Mouse (Mus musculus) heart, embryonic 11.5 days (tissue): ENCODE results near the gene Jak3. TPM values are rescaled to one million over a fixed set of nuclear protein-coding genes. Genes with fewer than 3 reads are reported as not detected.
"Not testable (repeated sequence)": the region's sequence is repeated elsewhere in the genome, so short reads cannot be mapped to it uniquely, and the experiment has no call there.

ENCODE experiments used
- ATAC-seq: fragments of 200-750 bp; cut with Nextera tagmentation; replicated peaks from 2 replicates; pipeline ENCODE4 v1.8.0; 2017; ENCODE audit warnings: moderate library complexity; ENCODE audit not compliant: insufficient number of reproducible peaks, low FRiP score, low TSS enrichment
- H3K27ac ChIP-seq: fragments of 300-500 bp; sonication (generic); 2 replicates; pipeline ENCODE4 v1.5.1; 2014; ENCODE audit warnings: mild to moderate bottlenecking, low read depth, low read length
- H3K27me3 ChIP-seq: fragments of 300-500 bp; sonication (generic); 2 replicates; pipeline ENCODE4 v1.6.1; 2014; ENCODE audit warnings: mild to moderate bottlenecking, low read length, mixed read lengths; ENCODE audit not compliant: control insufficient read depth, insufficient read depth
- H3K36me3 ChIP-seq: fragments of 300-500 bp; sonication (generic); 2 replicates; pipeline ENCODE4 v1.6.1; 2014; ENCODE audit warnings: mild to moderate bottlenecking, low read length, moderate library complexity, mixed read lengths; ENCODE audit not compliant: control insufficient read depth, insufficient read depth
- H3K4me1 ChIP-seq: fragments of 300-500 bp; sonication (generic); 2 replicates; pipeline ENCODE4 v1.6.1; 2014; ENCODE audit warnings: low read length; ENCODE audit not compliant: control insufficient read depth, insufficient read depth
- H3K4me2 ChIP-seq: fragments of 300-500 bp; sonication (generic); 2 replicates; pipeline ENCODE4 v1.6.1; 2014; ENCODE audit warnings: mild to moderate bottlenecking, moderate library complexity
- H3K4me3 ChIP-seq: fragments of 300-500 bp; sonication (generic); 2 replicates; pipeline ENCODE4 v1.5.1; 2014; ENCODE audit warnings: low read depth, low read length
- H3K9ac ChIP-seq: fragments of 300-500 bp; sonication (generic); 2 replicates; pipeline ENCODE4 v1.6.1; 2014; ENCODE audit warnings: mild to moderate bottlenecking, low read depth, low read length, moderate library complexity
- H3K9me3 ChIP-seq: fragments of 300-500 bp; sonication (generic); replicated peaks from 2 replicates; pipeline ENCODE4 v1.6.1; 2016; ENCODE audit warnings: low read length; ENCODE audit not compliant: control insufficient read depth
- WGBS: fragments of 180-500 bp; shearing (Covaris S2); extraction: QIAGEN DNeasy Blood & Tissue Kit; methylation state at CpG from one replicate; pipeline ENCODE4 v1.1.7; 2014; ENCODE audit not compliant: insufficient replicate concordance; 5-methylcytosine and 5-hydroxymethylcytosine counted together
- polyA plus RNA-seq: library from polyadenylated mRNA; unstranded; fragments of >200 nt; fragmentation: Nextera tagmentation; extraction: Ambion mirVana; gene quantifications from 2 replicates; pipeline ENCODE4 v1.2.1, GENCODE M21; 2014

Gene Jak3
- polyA plus RNA-seq, 1 experiment from 2014 or later, result 4.9 TPM

DNA sequence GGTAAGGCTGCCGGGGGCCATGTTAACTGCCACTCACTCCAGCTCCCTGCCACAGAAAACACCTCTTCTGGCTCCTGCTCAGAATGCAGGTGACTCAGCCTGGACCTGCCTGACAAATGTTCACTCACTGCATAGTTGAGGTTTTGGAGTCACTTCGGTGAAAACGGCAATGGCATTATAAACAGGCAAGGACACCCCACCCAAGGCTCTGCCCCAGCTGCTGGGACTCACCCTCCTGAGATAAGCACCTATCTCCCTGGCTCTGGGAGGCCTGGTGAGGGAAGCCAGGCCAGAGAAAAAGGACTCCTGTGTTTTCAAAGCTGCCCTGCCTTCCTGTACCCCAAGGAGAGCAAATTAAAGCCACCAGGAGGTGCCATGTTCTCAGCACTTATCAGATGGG, 26.8 kb downstream of the Jak3 start:
- 59% methylated on average over 3 of the region's 3 CpGs for WGBS
- Histone ChIP-seq H3K4me2 (peak overlapping the region; percentile 14), H3K4me1 (no peaks in the 10 kb centered on the region), H3K4me3 (no peak overlapping the region), H3K36me3 (no peaks in the 10 kb centered on the region), H3K27me3 (peaks cover 57% of the 10 kb centered on the region), H3K9ac (no peak overlapping the region), H3K9me3 (no peaks in the 10 kb centered on the region), H3K27ac (no peak overlapping the region)
- no peak for ATAC-seq

DNA sequence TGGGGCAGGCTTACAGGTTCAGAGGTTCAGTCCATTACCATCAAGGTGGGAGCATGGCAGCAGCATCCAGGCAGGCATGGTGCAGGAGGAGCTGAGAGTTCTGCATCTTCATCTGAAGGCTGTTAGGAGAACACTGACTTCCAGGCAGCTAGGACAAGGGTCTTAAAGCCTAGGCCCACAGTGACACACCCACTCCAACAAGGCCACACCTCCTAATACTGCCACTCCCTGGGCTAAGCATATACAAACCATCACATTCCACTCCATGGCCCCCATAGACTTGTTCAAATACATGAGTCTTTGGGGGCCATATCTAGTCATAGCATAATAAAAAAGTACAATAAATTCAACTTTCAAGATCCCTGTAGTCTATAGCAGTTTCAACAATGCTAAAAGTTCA, 27.3 kb downstream of the Jak3 start:
- not testable (repeated sequence) for H3K36me3 ChIP-seq, H3K4me1 ChIP-seq, H3K4me3 ChIP-seq, H3K9me3 ChIP-seq, ATAC-seq, H3K4me2 ChIP-seq, H3K27ac ChIP-seq, H3K9ac ChIP-seq
- peaks cover 61% of the 10 kb centered on the region for H3K27me3 ChIP-seq

DNA sequence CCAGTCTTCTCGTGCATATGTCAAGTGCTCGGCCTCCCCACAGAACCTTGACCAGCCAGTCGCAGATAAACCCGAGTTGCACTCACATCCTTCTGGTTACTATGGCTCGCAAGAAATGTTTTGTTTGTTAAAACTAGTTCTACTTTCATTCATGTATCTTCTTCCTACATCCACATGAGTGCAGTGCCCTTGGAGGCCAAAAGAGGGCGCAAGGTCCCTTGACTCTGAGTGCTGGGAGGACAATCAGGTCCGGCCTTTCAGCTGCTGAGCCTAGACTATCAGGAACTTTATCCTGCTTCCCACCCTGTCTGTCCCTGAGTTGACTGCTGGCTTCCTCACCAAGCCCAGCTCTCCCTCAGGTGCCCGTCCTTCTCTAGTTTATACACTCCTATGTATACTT, 31.8 kb downstream of the Jak3 start:
- no peak overlapping the region for H3K4me3 ChIP-seq
- 30% methylated on average over 8 of the region's 8 CpGs for WGBS

DNA sequence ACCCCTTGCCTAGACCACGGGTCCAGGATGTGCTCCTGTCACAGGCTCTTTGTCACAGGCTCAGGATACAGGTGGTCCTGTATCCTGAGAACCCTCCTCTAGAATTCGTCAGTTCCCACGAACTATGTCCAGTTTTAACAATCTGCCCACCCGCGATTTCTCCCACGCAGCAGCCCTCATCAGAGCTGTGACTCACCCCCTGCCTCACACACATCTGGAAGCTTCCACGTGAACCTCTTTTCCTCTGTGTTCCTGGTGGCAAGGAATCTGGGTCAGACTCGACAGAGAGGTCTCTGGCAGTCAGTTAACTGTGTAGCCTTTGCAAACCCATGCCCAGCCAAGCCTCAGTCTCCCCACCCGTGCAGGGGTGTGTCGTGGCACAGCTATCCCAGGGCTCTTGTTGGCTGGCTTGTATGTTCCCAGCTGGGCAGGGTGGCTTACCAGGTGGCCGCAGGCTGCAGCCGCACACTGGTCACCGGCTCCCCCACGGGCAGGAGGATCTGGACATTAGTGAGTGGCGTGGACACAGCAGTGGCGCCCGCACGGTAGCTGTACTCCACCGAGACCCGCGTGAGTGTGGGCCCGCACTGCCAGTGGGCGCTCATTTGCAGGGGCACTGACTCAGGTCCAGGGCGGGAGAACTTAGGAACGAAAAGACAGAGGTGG, 33.2 kb downstream of the Jak3 start:
- H3K9me3 ChIP-seq, result no peaks in the 10 kb centered on the region
- H3K4me1 ChIP-seq, result 0 out of 2 replicates have a peak, but pooled peaks cover 4% of the 10 kb centered on the region
- 32% methylated on average over 25 of the region's 25 CpGs for WGBS
- H3K27ac ChIP-seq, result no peak overlapping the region
- 0 out of 2 replicates have a peak, but pooled peaks have one; percentile 9 for ATAC-seq
- no peak overlapping the region for H3K9ac ChIP-seq
- H3K4me3 ChIP-seq, result no peak overlapping the region
- peaks cover 58% of the 10 kb centered on the region for H3K27me3 ChIP-seq
- no peaks in the 10 kb centered on the region for H3K36me3 ChIP-seq
- H3K4me2 ChIP-seq, result peak overlapping the region; percentile 52

More for the DNA sequence above, 31.8 kb downstream of the Jak3 start:
- Histone ChIP-seq H3K4me1 (0 out of 2 replicates have a peak, but pooled peaks cover 4% of the 10 kb centered on the region), H3K4me2 (no peak overlapping the region), H3K27me3 (peaks cover 56% of the 10 kb centered on the region), H3K9me3 (no peaks in the 10 kb centered on the region), H3K36me3 (no peaks in the 10 kb centered on the region), H3K9ac (no peak overlapping the region), H3K27ac (no peak overlapping the region)
- ATAC-seq, result no peak

DNA sequence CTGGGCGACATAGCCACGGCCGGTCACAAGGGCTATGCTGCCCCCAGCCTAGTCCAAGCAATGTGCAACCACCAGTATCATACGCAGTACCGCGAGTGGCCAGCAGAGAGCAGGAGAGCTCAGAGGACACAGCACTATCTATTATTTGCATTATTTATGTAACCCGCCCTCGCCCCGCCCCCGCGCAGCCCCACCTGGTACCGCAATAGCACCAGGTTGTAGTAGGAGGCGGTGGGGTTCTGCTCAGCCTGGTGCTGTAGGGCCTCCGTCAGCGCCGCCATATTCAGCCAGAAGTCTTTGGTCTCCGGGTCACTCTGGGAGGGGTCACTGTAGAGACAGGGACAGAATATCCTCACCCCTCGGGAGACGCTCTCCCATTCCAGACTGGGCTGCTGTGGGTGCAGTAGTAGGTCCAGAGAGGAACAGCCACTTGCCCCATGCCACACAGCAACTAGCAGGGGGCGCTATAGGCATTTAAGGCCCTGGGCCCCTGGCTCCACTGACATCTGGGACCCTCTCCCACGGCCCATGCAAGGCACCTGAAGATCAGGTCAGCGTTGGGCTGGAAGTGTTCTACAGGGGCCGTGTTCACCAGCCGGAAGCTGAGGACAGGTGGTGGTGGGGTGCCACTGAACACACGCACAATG, 33.8 kb downstream of the Jak3 start:
- no peak overlapping the region for H3K9ac ChIP-seq

DNA sequence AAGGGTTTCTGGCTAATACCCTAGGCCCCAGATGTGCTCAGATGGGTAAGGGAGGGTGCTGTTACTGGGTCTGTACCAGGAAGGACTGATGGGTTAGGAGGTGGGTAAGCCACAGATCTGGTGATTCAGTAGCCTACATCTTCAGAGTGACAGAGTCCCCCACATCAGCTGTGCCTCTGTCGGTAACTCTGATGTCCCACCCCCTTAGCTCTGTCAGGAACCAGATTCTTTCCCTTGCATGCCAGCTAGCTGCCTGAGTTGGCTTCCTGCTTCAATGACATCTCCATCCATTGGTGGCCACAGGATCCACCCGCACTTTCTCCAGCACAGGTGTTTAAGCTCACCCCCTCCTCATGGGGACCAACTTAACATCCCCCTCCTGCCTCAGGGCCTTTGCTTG, 35.5 kb downstream of the Jak3 start:
- Histone ChIP-seq H3K4me3 (no peak overlapping the region), H3K27ac (no peak overlapping the region), H3K9ac (no peak overlapping the region), H3K4me2 (no peak overlapping the region), H3K27me3 (peaks cover 50% of the 10 kb centered on the region), H3K9me3 (no peaks in the 10 kb centered on the region), H3K36me3 (no peaks in the 10 kb centered on the region), H3K4me1 (0 out of 2 replicates have a peak, but pooled peaks cover 4% of the 10 kb centered on the region)
- WGBS, result 75% methylated on average over 2 of the region's 2 CpGs
- no peak for ATAC-seq

More for the DNA sequence above, 33.8 kb downstream of the Jak3 start:
- H3K4me2 ChIP-seq, result peak overlapping the region; percentile 52
- H3K36me3 ChIP-seq, result no peaks in the 10 kb centered on the region
- no peaks in the 10 kb centered on the region for H3K9me3 ChIP-seq
- no peak overlapping the region for H3K4me3 ChIP-seq
- H3K4me1 ChIP-seq, result 0 out of 2 replicates have a peak, but pooled peaks cover 4% of the 10 kb centered on the region
- peak; percentile 31; the same call in 1 of the 2 replicates for ATAC-seq
- 20% methylated on average over 25 of the region's 25 CpGs for WGBS
- no peak overlapping the region for H3K27ac ChIP-seq
- peaks cover 52% of the 10 kb centered on the region for H3K27me3 ChIP-seq

- Histone ChIP-seq H3K36me3 (no peaks in the 10 kb centered on the region), H3K4me2 (no peak overlapping the region), H3K9me3 (no peaks in the 10 kb centered on the region), H3K4me3 (no peak overlapping the region), H3K9ac (no peak overlapping the region), H3K27me3 (peaks cover 27% of the 10 kb centered on the region), H3K4me1 (no peaks in the 10 kb centered on the region), H3K27ac (no peak overlapping the region)
- WGBS, result 35% methylated on average over 8 of the region's 8 CpGs
- ATAC-seq, result no peak
Observed at GRCm38 (mm10) chr8:71715531-71715930, 39.4 kb downstream of the Jak3 start.

DNA sequence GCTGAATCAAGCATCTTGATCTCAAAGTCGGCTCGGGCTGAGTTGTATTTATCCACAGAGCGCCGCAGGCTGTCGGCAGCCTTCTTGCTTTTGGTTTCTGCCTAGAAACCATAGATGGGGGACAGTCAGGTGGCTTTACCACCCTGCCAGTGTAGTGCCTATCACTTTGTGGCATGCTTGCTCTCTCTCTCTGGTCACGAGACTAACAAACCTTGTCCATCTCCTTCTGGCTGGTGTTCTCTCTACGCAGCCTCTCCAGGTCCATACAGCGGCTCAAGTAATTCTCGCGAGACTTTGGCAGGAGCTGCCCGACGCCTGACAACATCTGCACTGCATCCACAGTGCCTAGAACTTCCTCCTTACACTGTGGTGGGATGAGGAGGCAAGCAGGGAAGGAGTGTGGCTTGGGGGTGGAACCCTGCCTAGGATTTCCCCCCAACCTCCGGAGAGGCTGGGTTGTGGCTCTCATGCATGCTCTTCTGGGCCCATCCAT, 40.5 kb downstream of the Jak3 start:
- no peak overlapping the region for H3K4me2 ChIP-seq
- no peak for ATAC-seq
- H3K36me3 ChIP-seq, result no peaks in the 10 kb centered on the region
- 73% methylated on average over 13 of the region's 13 CpGs for WGBS
- H3K4me1 ChIP-seq, result no peaks in the 10 kb centered on the region
- no peak overlapping the region for H3K4me3 ChIP-seq
- H3K27ac ChIP-seq, result no peak overlapping the region
- H3K27me3 ChIP-seq, result peaks cover 20% of the 10 kb centered on the region
- H3K9ac ChIP-seq, result no peak overlapping the region
- H3K9me3 ChIP-seq, result no peaks in the 10 kb centered on the region
